Mouse (Mus musculus) cerebellum, postnatal 25 days (tissue): ENCODE results near the gene Chn2.

Experiments used
- DNase-seq, 2 experiments: peaks; one replicate each; pipeline ENCODE4 v3.0.0; 2021; ENCODE audit warnings: mixed read lengths in 2 of 2

The Chn2 gene

DNA sequence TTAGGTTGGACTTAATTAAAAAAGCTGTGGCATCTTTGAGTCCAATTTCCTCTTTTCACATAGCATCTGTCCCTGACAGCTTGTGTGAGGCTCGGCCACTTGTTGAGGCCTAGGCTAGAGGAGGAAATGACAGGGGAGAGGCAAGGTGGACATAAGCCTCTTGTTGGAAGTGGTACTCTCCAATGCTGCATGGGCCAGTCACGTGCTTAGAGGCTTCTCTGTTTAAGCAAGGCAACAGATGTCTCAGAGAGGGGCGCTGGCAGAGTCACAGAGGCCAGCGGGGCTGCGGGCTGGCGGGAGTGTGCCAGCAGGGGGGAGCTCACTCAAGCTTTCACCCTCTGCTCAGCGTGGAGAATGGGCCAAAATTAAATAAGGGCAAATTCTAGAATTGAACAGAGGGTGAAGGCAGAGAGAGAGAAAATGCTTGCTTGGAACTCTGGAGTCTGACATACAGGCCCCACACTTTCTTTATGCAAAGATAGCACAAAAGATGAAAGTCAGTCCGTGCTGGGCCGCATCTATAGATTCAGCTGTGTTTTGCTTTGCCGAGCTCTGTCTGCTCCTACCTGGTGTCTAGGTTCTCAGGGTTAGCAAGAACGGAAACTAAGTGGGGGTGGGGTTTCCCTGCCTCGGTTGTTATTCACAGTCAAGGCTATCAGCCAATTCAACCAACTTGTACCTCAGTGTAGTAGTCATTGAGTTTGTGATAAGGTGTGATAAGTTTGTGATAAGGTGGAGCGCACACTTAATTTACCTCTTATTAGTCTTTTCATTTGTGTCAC is 80.7 kb downstream of the Chn2 start:
- DNase-seq = peak; percentile 96

DNA sequence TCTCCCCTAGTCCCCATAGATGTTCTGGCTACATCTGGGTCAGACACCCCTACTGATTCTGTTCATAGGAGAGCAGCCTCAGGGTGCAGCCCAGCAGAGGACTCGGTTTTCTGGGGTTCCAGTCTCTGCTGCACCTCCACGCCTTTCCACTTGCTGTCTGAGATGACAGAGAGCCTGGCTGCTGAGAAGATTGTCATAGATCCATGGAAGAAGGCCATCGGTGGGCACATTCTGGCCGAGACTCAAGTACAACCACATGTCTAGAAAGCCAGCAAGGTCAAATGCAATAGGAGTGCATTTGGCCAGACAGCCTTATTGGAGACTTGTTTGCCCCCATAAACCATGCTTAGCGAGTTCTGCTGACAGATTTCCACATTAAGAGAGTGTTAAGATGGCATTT is 81.5 kb downstream of the Chn2 start:
- peak in 1 of 2 experiments; percentile 55 for DNase-seq

DNA sequence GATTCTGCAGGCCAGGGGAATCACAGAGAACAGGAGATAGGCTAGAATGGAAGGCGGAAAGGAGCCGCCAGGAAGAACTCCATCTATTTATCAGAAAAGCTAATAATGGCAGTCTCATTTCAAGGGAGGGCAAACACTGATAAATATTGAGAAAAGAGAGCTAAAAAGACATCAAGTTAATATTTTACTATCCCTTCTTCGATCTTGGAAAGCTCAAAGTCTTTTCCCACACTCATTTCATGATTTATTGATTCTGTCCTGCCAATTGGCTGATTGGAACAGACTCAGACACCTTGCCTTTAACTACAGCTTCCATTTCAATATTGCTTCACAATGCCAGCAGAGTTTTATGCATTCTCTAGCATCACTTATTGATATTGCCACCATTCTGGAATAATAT is 85.2 kb downstream of the Chn2 start:
- DNase-seq = no peak

DNA sequence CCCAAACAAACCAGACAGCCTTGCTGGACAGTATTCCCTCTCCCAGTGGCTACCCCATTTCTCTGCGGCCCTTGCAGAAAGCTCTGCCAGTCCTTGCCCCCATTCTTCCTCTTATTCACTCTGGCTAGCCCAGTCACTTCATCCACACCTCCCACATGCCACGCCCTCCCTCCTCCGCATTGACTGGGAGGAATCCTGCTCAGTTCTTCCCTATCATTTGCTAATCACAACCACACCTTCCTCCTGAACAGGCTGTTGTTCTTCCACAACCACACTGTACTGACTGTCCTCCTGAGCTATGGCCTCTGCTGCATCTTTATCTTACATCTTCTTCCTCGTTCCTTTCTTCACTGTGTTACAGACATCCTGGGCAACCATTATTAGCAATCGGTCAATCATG is 86.2 kb downstream of the Chn2 start:
- DNase-seq = peak in 1 of 2 experiments; percentile 25

DNA sequence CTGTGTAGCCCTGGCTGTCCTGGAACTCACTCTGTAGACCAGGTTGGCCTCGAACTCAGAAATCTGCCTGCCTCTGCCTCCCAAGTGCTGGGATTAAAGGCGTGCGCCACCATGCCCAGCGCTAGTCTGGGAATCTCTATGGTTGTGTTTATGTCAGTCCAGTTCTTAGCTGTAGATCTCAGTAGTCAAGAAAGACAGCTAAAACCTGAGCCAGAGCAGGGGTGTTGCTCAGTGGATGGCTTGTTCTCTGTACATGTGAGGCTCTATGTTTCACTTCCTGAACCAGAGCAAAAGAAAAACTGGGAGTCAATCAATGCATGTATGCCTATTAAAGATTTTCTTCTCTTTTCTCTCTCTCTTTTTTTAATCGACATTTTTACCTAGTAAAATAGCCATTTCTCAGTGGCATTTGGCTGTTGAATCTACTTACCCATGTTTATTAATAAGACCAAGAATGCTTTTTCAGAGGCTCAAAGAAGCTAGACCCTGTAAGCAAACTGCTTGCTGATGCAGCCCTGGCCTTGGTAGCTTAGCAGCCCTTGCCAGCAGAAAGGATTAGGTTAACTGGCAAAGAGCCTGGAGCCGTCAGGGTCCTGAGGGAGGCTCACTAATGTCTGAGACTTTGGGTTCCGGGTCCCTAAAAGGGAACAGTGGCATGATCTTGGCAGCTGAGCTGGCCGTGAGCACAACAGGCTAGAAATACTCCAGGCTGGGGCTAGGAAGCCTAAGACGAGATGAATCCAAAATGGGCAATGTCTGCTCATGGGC is 87.1 kb downstream of the Chn2 start:
- peak; percentile 82 to 85 for DNase-seq

DNA sequence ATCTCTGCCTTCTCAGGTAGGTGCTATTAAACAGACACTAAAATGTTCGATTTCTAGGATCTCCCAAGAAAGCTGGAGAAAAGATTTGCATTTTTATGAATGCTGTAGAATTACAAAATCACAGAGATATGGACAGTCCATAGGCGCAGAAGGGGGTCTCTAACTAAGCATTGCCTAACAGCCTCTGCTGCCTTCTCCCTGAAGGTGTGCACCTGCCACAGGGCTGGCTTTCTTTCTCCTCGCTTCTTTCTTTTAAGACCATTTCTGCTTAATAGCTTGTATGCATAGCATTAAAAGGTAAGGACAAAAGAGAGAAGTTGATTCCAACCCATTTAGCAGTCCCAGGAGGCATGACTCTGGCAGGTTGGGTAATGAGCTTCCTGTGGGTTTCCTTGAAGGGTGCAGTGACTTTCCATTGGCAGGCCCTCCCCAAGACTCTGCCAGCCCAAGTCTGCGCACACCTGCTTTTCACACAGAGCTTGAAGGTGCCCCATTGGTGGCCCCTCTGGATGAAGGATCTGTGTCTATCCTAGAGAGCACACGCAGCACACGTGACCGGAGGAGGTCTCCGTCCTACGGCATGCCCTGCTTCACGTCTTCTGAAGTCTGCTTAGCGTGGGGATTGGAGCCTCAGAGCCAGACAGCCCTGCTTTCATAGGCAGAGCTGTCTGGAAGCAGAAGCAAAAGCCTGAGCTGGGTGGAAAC is 87.8 kb downstream of the Chn2 start:
- DNase-seq = peak in 1 of 2 experiments; percentile 57

DNA sequence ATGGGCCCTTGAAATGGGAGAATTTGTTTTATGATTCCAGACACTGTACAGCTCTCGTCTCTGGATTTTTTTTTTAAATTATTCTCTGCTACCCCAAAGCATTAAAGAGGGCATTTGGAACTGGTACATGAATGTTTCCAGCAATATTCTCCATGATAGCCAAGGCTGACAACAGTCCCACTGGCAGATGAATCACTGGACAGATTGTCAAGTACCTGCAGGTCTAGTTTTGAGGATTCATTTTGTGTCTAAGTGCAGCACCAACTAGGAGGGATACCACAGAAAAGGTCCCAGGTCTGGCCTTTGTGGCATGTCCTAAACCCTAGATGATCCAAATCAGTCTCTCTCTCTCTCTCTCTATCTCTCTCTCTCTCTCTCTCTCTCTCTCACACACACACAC is 89.3 kb downstream of the Chn2 start:
- peak in 1 of 2 experiments; percentile 31 for DNase-seq

DNA sequence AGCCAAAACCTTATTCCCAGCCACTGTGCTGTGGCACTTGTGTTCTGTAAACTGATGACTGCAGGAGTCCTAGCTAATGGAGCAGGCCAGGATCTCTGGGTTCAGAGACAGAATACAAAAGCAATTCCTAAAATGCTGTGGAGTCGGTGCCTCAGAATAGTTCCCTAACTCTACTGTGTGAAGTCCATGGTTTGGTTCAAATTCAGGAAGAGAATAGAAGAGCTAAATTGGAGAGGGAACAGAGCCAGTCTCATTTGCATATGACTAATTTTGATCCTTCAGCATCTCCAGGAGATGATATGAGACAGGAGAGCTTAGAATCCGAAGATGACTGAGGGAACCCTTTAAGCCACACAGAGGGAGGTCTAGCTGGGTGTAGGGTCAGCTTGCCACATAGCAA is 90.2 kb downstream of the Chn2 start:
- no peak for DNase-seq

DNA sequence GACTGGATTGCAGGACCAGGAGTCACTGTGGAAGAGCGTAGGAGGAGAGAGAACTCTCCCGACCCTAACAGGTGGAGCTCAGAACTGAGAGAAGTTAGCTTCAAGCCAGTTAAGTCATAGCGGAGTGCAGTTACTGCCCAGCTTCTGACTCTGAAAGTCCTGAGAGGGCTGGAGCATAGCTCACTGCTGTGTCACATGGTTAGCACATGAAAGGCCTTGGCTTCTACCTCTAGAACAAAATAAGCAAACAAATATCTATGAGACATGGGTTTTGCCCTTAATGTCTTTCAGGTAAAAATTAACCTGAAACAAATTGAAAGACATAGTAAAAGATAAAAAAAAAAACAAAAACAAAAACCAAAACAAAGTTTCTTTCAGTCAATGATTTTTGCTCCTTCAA is 91.5 kb downstream of the Chn2 start:
- no peak for DNase-seq

DNA sequence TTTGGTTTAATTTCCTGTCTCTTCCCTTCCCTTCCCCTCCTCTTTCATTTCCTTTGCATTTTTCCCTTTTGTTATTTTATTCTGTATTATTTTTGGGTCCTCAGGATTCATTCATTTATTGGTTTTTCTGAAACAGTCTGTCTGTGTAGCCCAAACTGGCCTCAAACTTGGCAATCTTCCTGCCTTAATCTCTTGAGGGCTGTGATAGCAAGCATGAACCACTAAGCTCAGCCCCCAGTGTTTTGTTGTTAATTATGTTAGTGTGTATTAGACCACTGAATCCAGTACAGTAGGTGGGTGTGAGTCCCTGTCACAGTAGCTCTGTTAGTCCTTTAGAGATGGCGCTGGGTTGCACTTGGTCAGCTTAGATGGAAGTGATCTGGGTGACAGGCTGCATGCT is 93.2 kb downstream of the Chn2 start:
- DNase-seq = no peak

DNA sequence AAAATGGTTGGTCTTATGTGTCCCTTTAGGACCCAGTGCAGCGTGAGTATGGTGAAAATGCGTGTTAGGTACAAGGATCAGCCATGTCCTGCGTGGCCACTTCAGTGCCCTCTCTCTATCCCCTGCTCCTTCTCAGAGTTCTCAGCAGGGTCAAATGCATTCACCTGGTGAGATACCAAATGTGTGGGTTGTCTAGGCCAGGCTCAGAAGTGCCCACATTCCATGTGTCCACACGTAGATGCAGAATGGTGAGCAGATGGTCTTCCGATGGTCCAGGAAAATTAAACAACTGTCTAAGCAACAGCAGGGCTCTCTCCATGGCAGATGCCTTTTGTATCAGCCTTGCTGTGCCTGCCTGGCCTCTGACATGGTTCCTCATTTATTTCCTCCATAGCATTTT is 93.9 kb downstream of the Chn2 start:
- DNase-seq = peak; percentile 69 to 71

DNA sequence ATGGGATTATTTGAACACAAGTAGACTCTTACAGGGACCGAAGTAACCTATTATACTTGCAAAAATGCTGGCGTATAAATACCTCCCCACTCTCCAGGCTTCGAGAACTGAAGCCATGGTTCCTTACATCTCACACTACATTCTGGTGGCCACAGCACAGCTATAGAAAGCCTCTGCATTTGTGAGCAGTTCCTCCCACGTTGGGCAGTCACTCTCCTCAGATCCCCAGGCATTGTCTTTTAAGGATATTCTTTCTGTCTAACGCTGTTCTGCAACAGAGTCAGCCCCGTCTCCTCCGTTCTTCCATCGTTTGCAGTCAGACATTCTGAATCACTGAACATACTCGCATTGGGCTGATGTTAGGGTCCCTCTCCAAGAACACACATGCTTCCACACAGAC is 98.8 kb downstream of the Chn2 start:
- no peak for DNase-seq

DNA sequence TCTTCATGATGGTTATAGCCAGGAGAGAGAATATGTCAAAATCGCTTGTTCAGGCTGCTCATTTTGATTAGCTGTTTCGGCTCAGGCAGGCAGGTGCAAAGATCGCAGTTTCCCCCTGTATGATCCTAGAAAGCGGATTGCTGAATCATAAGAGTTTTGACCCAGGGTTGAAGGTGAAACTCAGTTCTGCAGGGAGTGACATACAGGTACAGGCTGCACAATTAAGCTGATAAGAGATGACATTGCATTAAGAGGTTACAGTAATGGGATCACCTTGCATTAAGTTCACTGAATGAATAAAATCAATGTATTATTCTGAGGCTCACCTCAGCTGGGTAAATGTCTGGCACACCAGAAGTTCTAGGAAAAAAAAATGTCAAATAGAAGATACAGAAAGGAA is 101.1 kb downstream of the Chn2 start:
- no peak for DNase-seq

DNA sequence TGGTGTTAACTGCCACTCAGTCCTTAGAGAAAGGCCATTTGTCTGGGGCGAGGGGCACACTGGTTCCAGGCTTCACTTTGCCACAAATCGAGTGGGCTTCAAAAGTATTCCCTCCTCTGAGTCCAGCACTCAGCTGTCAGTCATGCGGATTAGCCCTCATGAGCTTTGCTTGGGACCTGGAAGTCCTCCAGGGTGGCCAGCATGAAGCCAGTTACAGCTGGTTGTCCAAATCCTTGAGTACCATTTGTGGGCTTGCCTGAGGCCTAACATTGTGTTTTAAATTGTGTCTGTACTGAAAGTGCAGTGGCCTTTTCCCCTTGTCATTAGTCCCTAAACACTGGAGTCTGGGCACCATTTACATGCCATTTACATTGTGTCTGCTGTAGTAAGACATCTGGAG is 101.8 kb downstream of the Chn2 start:
- peak in 1 of 2 experiments; percentile 63 for DNase-seq

DNA sequence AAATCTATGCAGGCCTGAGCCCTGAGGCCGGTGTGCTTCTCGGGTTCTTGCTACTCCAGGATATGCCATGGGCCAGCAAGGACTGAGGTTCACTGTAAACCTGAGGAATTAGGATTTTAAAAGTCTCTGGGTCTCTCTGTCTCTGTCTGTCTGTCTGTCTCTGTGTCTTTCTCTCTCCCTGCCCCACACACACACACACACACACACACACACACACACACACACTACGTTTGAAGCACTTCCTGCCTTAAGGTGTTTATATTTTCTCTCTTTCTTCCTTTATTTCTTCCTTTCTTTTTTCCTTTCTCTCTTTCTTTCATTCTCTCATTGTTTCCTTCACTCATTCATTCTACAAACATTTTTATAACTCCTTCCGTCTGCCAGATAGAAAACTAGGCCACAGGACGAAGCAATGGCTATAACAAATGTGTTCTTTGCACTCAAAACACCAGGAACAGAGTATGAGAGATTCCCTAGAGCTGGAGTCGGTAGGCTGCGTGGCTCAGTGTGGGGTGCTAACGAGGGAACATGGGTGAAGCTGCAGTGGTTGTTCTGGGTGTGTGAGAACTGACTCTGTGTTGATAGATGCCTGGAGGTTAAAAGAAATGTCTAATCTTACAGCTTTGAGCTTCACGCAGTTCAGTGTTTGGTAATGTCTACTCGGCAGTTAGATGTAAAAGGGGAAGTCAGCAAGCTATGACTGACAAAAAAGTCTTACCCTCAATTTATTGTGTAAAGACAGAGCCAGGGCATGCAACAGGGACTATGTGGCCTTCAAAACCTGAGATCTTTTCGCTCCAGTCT is 103.7 kb downstream of the Chn2 start:
- DNase-seq = no peak

DNA sequence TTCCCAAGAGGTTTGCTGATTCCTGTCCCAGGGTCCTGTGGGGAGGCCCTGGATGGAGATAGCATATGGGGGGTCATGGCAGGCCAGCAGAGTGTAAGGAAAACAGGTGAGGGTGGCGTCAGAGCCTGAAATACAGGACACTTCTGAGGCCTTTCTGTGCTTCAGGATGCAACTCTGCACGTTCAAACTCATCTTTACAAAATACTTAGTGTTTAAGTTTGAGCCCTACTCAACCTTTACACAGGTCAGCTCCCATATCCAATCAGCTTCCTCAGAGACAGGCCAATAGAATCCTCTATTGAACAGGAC is 104.3 kb downstream of the Chn2 start:
- no peak for DNase-seq

DNA sequence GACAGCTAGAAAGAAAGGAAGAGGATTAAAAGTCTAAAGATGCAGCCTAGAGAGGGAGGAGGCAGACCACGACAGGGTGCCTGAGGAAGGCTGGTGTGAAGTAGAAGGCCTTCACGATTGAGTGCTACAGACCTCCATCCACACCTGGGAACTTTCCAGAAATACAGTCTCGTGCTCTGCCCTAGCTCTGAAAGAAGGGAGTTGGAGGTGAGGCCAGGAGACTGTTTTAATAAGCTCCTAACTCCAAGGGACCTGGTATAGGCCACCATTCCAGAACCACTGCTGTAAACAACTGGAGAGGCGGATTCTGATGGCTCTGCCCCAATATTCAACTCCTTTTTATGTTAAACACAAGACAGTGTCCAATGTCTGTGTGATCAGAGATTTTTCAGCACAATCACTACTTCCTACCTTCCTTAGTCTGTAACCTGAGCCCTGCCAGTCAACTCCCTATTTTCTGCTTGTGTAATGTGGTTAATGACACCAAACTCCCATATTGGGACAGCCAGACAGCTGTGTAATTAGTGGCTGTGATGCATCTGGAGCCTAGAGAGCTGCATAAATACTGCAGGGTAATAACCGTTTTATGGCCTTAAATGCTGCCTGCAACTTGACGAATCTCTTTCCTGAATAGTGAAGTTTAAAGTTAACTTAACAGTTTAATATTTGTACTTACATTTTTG is 109.6 kb downstream of the Chn2 start:
- DNase-seq = no peak

DNA sequence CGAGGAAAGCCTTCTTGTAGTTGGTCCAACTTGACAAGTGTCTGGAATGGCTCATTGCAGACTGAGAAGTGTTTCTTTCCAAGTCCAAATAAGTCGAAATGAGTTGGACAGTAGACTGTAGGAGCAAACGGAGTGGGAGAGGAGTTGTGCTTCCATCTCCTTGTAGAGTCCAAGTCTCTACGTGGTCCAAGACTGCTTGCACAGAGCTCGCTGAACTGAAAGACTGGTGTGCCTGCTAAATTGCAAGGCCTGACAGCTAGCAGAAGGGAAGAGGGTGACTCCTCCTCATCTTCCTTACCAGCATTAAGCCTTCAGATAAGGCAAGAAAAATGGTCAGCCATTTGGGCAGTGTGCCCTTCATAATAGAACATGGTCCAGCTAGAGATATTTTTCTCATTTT is 111.5 kb downstream of the Chn2 start:
- DNase-seq = no peak

DNA sequence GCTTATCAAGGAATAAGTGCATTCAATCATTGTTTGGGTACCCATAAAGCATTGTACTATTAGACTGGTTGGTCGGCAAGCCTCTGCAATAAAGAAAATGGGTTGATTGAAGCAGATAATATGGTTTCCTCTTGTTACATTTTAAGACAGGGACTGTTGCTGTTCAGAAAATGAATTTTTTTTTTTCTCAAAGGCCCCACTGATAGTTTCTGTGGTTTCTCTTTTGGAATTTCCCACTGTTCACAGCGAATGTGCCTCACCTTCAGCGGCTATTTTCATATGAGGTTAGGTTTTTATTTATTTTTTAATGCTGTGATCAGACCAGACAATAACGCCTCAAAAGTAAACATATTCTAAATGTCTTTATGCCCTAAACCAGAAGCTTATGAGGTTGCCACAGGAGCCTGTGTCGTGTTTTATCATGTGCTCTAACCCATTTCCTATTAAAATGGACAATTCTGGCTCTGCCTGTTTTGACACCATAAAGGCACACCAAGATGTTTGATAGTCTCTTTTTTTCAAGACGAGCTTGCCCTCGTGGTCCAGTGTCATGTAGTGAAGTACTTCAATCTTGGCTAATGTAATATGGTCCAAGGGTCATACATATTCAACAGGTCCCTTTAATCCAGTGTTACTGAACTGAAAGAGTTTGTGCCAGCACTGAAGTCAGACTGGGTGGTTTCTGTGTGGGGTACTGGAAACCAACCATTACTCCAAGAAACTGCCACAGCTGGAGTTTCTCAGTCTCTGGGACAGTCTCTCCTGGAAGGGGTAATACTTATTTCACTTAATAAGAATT is 112.3 kb downstream of the Chn2 start:
- DNase-seq = no peak

DNA sequence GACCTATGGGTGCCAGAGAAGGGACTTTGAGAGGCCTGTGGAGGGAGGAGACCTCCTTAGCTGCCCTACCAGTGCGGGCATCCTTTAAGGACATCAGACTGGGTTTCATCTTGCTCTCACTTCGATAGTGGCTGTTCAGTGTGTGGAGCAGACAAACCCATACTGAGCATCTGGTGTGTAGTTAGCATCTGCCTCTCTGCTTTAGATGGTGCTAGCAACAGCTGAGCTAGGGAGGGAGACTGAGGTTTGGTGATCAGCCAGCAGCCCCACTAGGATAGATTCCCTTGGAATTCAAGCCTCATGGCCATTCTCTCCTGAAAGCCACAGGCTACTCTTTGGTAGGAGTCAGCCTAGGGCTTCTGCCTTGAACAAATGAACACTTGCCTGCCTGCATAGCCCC is 117.7 kb downstream of the Chn2 start:
- DNase-seq = no peak

DNA sequence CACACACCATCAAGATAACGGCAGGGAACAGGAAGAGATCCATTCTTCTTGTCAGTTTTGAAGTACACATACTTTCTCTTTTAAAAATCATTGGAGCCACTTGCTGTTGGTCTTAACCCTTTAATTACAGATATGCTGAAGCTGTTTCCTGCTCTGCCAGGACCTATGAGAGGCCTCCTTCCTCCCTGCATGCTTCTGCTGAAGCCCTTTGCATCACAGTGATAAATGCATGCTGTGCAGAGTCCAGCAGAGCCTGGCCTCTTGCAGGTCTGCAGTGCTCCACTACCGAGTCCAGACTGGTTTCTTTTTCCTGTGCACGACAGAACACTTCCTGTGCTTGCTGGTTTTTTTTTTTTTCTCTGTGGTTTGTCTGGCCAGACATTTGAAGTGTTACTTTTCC is 119.0 kb downstream of the Chn2 start:
- peak in 1 of 2 experiments; percentile 42 for DNase-seq

DNA sequence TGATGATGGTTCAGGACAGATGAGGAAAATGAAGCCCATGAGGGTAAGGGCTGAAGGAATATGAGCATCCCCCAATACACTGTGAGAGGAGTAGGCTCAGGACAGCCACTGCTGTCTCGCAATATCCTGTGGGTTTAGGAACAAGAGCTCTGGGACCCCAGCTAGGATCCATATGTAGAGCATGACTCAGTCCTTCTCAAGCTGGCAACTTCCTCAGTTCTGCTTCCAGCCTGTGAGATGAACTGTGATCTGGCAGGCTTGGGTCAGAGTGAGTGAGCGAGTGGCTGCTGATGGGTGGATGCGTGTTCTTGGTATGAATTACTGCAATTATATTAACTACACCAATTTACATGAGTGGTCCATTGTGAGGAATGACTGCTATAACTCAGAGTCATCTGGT is 121.3 kb downstream of the Chn2 start:
- DNase-seq = peak; percentile 58 to 66
